Mouse (Mus musculus): ENCODE results near the gene Ceacam20.

DNA sequence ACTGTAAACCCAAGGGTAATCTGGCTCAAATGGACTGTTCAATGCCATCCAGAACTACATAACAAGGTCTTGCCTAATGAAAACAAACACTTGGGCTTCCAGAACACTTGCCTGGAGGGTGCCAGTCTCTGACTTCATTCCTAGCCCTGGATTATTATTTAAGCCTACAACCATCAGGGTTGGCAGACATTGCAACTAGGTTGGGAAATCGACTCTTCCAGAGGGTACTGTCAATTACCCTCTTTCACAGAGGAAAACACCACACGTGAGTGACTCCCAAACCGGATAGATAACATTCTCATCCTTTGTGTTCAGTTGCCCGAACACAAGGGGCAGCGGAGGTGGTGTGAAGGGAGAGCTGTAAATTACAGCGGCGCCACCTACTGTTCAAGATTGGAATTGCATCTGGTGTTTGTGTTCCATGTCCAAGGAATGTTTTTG lies 8.9 kb upstream of the Ceacam20 start:
- peak; percentile 82; the same call in 1 of the 2 replicates for TF ChIP-seq CTCF (IDR thresholded peaks at IDR 0.05; ENCODE audit: borderline replicate concordance, insufficient read depth, low read length)
- no peak for TF ChIP-seq POLR2A (IDR thresholded peaks at IDR 0.05; ENCODE audit: low read depth, low read length)

Data from embryonic fibroblast, embryonic 13.5 days (primary cell).